Mouse (Mus musculus) liver, postnatal 0 days (tissue): Measurements from ENCODE around the gene Prr15l. TPM values are rescaled to one million over a fixed set of nuclear protein-coding genes. Genes with fewer than 3 reads are reported as not detected.
A peak's percentile ranks its signal among the peaks of the same experiment; 100 is the strongest.

Experiments
- ATAC-seq: fragments of 200-750 bp; cut with Nextera tagmentation; 2 replicates; pipeline ENCODE4 v1.8.0; 2017; ENCODE audit warnings: mild to moderate bottlenecking, moderate library complexity
- DNase-seq: peaks from one replicate; pipeline ENCODE4 v3.0.0-alpha.2; 2016
- H3K27ac ChIP-seq: fragments of 300-500 bp; sonication (generic); 2 replicates; pipeline ENCODE4 v1.5.1; 2014; ENCODE audit warnings: antibody characterized with exemption, moderate library complexity, mild to moderate bottlenecking, low read depth
- H3K27me3 ChIP-seq: fragments of 300-500 bp; sonication (generic); 2 replicates; pipeline ENCODE4 v1.6.1; 2014; ENCODE audit warnings: low read length, control low read depth, mixed read lengths; ENCODE audit not compliant: insufficient read depth
- H3K36me3 ChIP-seq: fragments of 300-500 bp; sonication (generic); replicated peaks from 2 replicates; pipeline ENCODE4 v1.6.1; 2014; ENCODE audit warnings: mild to moderate bottlenecking, control low read depth, low read length, moderate library complexity, mixed read lengths; ENCODE audit not compliant: insufficient read depth
- H3K4me1 ChIP-seq: fragments of 300-500 bp; sonication (generic); 2 replicates; pipeline ENCODE4 v1.6.1; 2014; ENCODE audit warnings: antibody characterized with exemption, mild to moderate bottlenecking, control low read depth; ENCODE audit not compliant: insufficient read depth
- H3K4me2 ChIP-seq: fragments of 300-500 bp; sonication (generic); 2 replicates; pipeline ENCODE4 v1.6.1; 2014; ENCODE audit warnings: low read depth, mild to moderate bottlenecking, low read length, moderate library complexity, mixed read lengths
- H3K4me3 ChIP-seq: fragments of 300-500 bp; sonication (generic); 2 replicates; pipeline ENCODE4 v1.5.1; 2014; ENCODE audit warnings: low read depth, low read length
- H3K9ac ChIP-seq: fragments of 300-500 bp; sonication (generic); replicated peaks from 2 replicates; pipeline ENCODE4 v1.6.1; 2014; ENCODE audit warnings: mild to moderate bottlenecking, moderate library complexity
- H3K9me3 ChIP-seq: fragments of 300-500 bp; sonication (generic); 2 replicates; pipeline ENCODE4 v1.6.1; 2016; ENCODE audit warnings: mild to moderate bottlenecking, control low read depth, low read length, mixed read lengths
- CTCF ChIP-seq: sonication (generic); IDR thresholded peaks from 2 replicates; pipeline ENCODE4 v1.5.1; 2016; ENCODE audit warnings: antibody characterized with exemption, low read depth
- EP300 ChIP-seq: IDR thresholded peaks from 2 replicates; pipeline ENCODE4 v1.6.1; 2016; ENCODE audit warnings: antibody characterized with exemption, low read depth, mild to moderate bottlenecking
- WGBS: fragments of 180-500 bp; shearing (Covaris S2); extraction: QIAGEN DNeasy Blood & Tissue Kit; methylation state at CpG from one replicate; pipeline ENCODE4 v1.1.7; 2014; ENCODE audit not compliant: insufficient replicate concordance; 5-methylcytosine and 5-hydroxymethylcytosine counted together
- polyA plus RNA-seq: library from polyadenylated mRNA; unstranded; fragments of >200 nt; fragmentation: Nextera tagmentation; extraction: Ambion mirVana; gene quantifications from 2 replicates; pipeline ENCODE4 v1.2.1, GENCODE M21; 2015

Gene Prr15l
- polyA plus RNA-seq, 1 experiment from 2014 or later, result 10.1 TPM

GRCm38 (mm10) chr11:96940578-96941465, 12.9 kb downstream of the Prr15l start:
- DNase-seq (peak; percentile 77), ATAC-seq (peak; percentile 11)
- peak overlapping the region; percentile 97 for H3K27ac ChIP-seq
- peak; percentile 97 for TF ChIP-seq EP300
- TF ChIP-seq CTCF, result no peak
- peaks cover 59% of the 10 kb centered on the region for H3K4me1 ChIP-seq
- no peaks in the 10 kb centered on the region for H3K27me3 ChIP-seq
- peak overlapping the region; percentile 91 for H3K4me2 ChIP-seq
- peaks cover 42% of the 10 kb centered on the region for H3K36me3 ChIP-seq
- 63% methylated on average over 16 of the region's 16 CpGs for WGBS
- no peaks in the 10 kb centered on the region for H3K9me3 ChIP-seq
- H3K9ac ChIP-seq, result peak overlapping the region; percentile 44
- H3K4me3 ChIP-seq, result peak overlapping the region; percentile 71

- Histone ChIP-seq H3K4me1 (peaks cover 60% of the 10 kb centered on the region), H3K27me3 (no peaks in the 10 kb centered on the region), H3K9me3 (no peaks in the 10 kb centered on the region), H3K36me3 (peaks cover 42% of the 10 kb centered on the region), H3K27ac (peak overlapping the region; percentile 97), H3K4me2 (peak overlapping the region; percentile 91), H3K9ac (peak overlapping the region; percentile 84), H3K4me3 (peak overlapping the region; percentile 71)
- ATAC-seq (peak; percentile 21), DNase-seq (no peak)
- TF ChIP-seq EP300, result peak; percentile 95
- no peak for TF ChIP-seq CTCF
- 53% methylated on average over 6 of the region's 6 CpGs for WGBS
Measured at GRCm38 (mm10) chr11:96941989-96942590, 14.2 kb downstream of the Prr15l start.

GRCm38 (mm10) chr11:96943746-96944304, 15.9 kb downstream of the Prr15l start, which contains the start of gene Pnpo:
TSS of gene Pnpo (minus strand) at chr11:96943986.
- peak; percentile 93 for DNase-seq
- peaks cover 33% of the 10 kb centered on the region for H3K36me3 ChIP-seq
- H3K9ac ChIP-seq, result peak within 1 kb of the TSS; percentile 84

GRCm38 (mm10) chr11:96944844-96945580, 17.1 kb downstream of the Prr15l start:
- no peaks in the 10 kb centered on the region for H3K27me3 ChIP-seq
- H3K4me3 ChIP-seq, result peak overlapping the region; percentile 71
- no peak for ATAC-seq
- H3K9ac ChIP-seq, result peak overlapping the region; percentile 84
- DNase-seq, result no peak
- peaks cover 25% of the 10 kb centered on the region for H3K36me3 ChIP-seq
- no peaks in the 10 kb centered on the region for H3K9me3 ChIP-seq
- H3K27ac ChIP-seq, result peak overlapping the region; percentile 97
- 32% methylated on average over 14 of the region's 14 CpGs for WGBS
- TF ChIP-seq CTCF (no peak), EP300 (no peak)
- peaks cover 59% of the 10 kb centered on the region for H3K4me1 ChIP-seq
- H3K4me2 ChIP-seq, result peak overlapping the region; percentile 91

More at GRCm38 (mm10) chr11:96943746-96944304, 15.9 kb downstream of the Prr15l start, which contains the start of gene Pnpo:
- Histone ChIP-seq H3K4me1 (peaks cover 67% of the 10 kb centered on the region), H3K27me3 (no peaks in the 10 kb centered on the region), H3K4me2 (peak within 1 kb of the TSS; percentile 91), H3K9me3 (no peaks in the 10 kb centered on the region), H3K27ac (peak within 1 kb of the TSS; percentile 97), H3K4me3 (peak within 1 kb of the TSS; percentile 71)
- TF ChIP-seq EP300 (peak; percentile 71; the same call in 1 of the 2 replicates), CTCF (no peak)
- WGBS, result under 1% methylated on average over 29 of the region's 29 CpGs
- ATAC-seq, result peak; percentile 89

- Histone ChIP-seq H3K4me3 (peak overlapping the region; percentile 9; the same call in 1 of the 2 replicates), H3K27me3 (no peaks in the 10 kb centered on the region), H3K4me2 (peak overlapping the region; percentile 91), H3K9ac (peak overlapping the region; percentile 45), H3K4me1 (peaks cover 56% of the 10 kb centered on the region), H3K9me3 (no peaks in the 10 kb centered on the region), H3K27ac (peak overlapping the region; percentile 48), H3K36me3 (peaks cover 25% of the 10 kb centered on the region)
- no peak for TF ChIP-seq CTCF
- TF ChIP-seq EP300, result no peak
- no peak for DNase-seq
- no peak for ATAC-seq
- 82% methylated on average over 9 of the region's 9 CpGs for WGBS
Measured at GRCm38 (mm10) chr11:96946498-96946897, 18.6 kb downstream of the Prr15l start.
